Mouse (Mus musculus) heart, embryonic 11.5 days (tissue): ENCODE data around the gene Gm17387. TPM values are rescaled to one million over a fixed set of nuclear protein-coding genes. Genes with fewer than 3 reads are reported as not detected.

Source experiments
- ATAC-seq: fragments of 200-750 bp; cut with Nextera tagmentation; replicated peaks from 2 replicates; pipeline ENCODE4 v1.8.0; 2017; ENCODE audit warnings: moderate library complexity; ENCODE audit not compliant: insufficient number of reproducible peaks, low FRiP score, low TSS enrichment
- H3K27ac ChIP-seq: fragments of 300-500 bp; sonication (generic); 2 replicates; pipeline ENCODE4 v1.5.1; 2014; ENCODE audit warnings: mild to moderate bottlenecking, low read depth, low read length
- H3K27me3 ChIP-seq: fragments of 300-500 bp; sonication (generic); 2 replicates; pipeline ENCODE4 v1.6.1; 2014; ENCODE audit warnings: mild to moderate bottlenecking, low read length, mixed read lengths; ENCODE audit not compliant: control insufficient read depth, insufficient read depth
- H3K36me3 ChIP-seq: fragments of 300-500 bp; sonication (generic); 2 replicates; pipeline ENCODE4 v1.6.1; 2014; ENCODE audit warnings: mild to moderate bottlenecking, low read length, moderate library complexity, mixed read lengths; ENCODE audit not compliant: control insufficient read depth, insufficient read depth
- H3K4me1 ChIP-seq: fragments of 300-500 bp; sonication (generic); 2 replicates; pipeline ENCODE4 v1.6.1; 2014; ENCODE audit warnings: low read length; ENCODE audit not compliant: control insufficient read depth, insufficient read depth
- H3K4me2 ChIP-seq: fragments of 300-500 bp; sonication (generic); 2 replicates; pipeline ENCODE4 v1.6.1; 2014; ENCODE audit warnings: mild to moderate bottlenecking, moderate library complexity
- H3K4me3 ChIP-seq: fragments of 300-500 bp; sonication (generic); 2 replicates; pipeline ENCODE4 v1.5.1; 2014; ENCODE audit warnings: low read depth, low read length
- H3K9ac ChIP-seq: fragments of 300-500 bp; sonication (generic); 2 replicates; pipeline ENCODE4 v1.6.1; 2014; ENCODE audit warnings: mild to moderate bottlenecking, low read depth, low read length, moderate library complexity
- H3K9me3 ChIP-seq: fragments of 300-500 bp; sonication (generic); replicated peaks from 2 replicates; pipeline ENCODE4 v1.6.1; 2016; ENCODE audit warnings: low read length; ENCODE audit not compliant: control insufficient read depth
- WGBS: fragments of 180-500 bp; shearing (Covaris S2); extraction: QIAGEN DNeasy Blood & Tissue Kit; methylation state at CpG from one replicate; pipeline ENCODE4 v1.1.7; 2014; ENCODE audit not compliant: insufficient replicate concordance; 5-methylcytosine and 5-hydroxymethylcytosine counted together
- polyA plus RNA-seq: library from polyadenylated mRNA; unstranded; fragments of >200 nt; fragmentation: Nextera tagmentation; extraction: Ambion mirVana; gene quantifications from 2 replicates; pipeline ENCODE4 v1.2.1, GENCODE M21; 2014

The Gm17387 gene
- polyA plus RNA-seq, 1 experiment from 2014 or later = not detected

DNA sequence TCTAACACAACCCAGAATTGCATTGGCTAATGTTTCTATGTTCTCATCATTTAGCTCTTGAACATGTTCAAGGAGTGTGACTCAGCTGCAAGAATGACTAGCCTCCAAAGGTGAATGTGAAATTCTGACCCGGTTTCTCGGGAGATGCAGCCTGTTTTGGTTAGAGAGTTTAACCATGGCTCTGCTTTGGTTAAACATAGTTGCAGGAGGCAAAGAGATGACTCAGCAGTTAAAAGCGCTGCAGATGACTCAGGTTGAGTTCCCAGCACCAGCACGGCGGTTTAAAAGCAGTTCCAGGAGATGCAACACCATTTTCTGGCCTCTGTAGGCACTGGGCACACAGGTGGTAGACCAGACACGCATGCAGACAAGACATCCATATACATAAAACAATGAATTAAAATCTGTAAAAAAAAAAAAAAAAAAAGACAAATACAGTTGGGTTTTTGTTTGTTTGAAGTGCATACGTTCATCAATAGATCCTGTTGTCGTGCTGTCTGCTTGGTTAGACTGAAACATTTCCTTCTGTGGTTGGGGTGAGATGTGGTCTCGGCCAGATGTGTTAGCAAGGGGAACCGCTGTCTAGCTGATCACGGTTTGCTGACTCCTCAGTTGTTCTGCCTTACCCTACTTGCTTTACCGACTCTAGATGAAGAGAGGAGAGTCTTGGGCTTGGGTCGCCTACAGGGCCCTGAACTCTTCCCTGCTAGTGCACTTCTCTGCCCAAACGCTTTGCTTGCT lies 29.8 kb downstream of the Gm17387 start:
- Histone ChIP-seq H3K36me3 (no peaks in the 10 kb centered on the region), H3K27me3 (peaks cover 53% of the 10 kb centered on the region), H3K4me1 (0 out of 2 replicates have a peak, but pooled peaks cover 4% of the 10 kb centered on the region), H3K9ac (no peak overlapping the region), H3K4me3 (no peak overlapping the region), H3K9me3 (no peaks in the 10 kb centered on the region), H3K27ac (no peak overlapping the region), H3K4me2 (no peak overlapping the region)
- no peak for ATAC-seq
- WGBS = 80% methylated on average over 14 of the region's 14 CpGs

DNA sequence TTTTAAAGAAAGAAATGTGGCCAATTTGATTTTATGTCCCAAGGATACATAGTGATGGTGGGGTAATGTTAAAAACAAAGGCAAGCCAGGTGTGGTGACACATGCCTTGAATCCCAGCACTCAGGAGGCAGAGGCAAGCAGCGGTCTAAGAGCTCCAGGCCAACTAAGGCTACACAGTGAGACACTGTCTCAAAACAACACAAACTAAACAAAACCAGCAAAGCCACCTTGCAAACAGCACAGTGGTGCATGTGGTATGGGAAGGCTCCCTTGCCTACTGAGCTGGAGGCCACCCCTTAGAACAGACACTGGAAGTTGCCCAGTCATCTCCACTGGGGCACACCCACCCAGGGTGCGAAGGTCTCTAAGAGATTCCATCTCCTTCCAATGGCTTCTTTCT lies 31.0 kb downstream of the Gm17387 start:
- H3K36me3 ChIP-seq = no peaks in the 10 kb centered on the region
- peak overlapping the region; percentile 92 for H3K4me2 ChIP-seq
- H3K9ac ChIP-seq = no peak overlapping the region
- H3K27ac ChIP-seq = no peak overlapping the region
- H3K27me3 ChIP-seq = peaks cover 55% of the 10 kb centered on the region
- H3K4me3 ChIP-seq = peak overlapping the region; percentile 63
- no peaks in the 10 kb centered on the region for H3K9me3 ChIP-seq
- H3K4me1 ChIP-seq = 0 out of 2 replicates have a peak, but pooled peaks cover 4% of the 10 kb centered on the region
- 81% methylated on average over 2 of the region's 2 CpGs for WGBS
- no peak for ATAC-seq

DNA sequence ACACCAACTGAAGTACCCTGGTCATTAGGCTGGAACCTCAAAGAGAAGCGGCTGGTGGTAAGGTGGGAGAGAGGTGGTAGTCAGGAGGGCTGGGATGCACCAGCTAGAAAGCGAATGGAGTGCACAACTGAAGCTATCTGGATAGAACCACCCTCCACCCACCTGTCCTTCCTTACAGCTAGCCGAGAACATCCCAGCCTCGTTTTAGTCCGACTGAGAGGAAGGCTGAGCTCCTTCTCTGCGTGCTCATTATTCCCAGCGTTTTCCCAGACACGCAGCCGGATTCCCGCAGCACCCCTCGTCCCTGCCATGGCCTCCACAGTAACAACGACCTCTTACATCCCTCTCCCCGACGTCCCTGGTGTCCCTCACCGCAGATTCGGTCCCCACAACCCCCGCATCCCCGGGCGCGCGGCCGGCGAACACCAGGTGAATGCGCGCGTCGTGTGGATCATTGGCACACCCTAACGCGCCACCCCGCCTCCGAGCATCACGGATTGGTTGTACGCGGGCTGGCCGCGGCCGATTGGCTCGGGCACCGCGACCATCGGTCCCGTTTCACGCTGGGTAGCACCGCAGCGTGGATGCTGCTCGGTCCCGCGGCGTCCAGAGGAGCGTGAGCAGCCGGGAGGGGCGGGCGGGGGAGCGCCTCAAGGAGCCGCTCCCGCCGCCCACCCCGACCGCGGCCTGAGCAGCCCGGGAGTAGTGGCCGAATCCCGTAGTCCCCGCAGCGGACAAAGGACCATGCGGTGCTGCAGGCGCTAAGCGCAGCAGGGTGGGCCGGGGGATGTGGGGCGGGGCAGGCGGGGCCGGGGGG lies 31.7 kb downstream of the Gm17387 start, which contains the start of gene B4galnt4:
Gene B4galnt4 (plus strand): TSS at position 679 of the 817 bp plus-strand sequence.
- WGBS = under 1% methylated on average over 68 of the region's 72 CpGs
- Histone ChIP-seq H3K4me3 (peak within 1 kb of the TSS; percentile 63), H3K4me1 (0 out of 2 replicates have a peak, but pooled peaks cover 4% of the 10 kb centered on the region), H3K9ac (peak within 1 kb of the TSS; percentile 66), H3K4me2 (peak within 1 kb of the TSS; percentile 92), H3K36me3 (no peaks in the 10 kb centered on the region), H3K27me3 (peaks cover 57% of the 10 kb centered on the region), H3K9me3 (no peaks in the 10 kb centered on the region), H3K27ac (no peak within 1 kb of the TSS)
- peak; percentile 77 for ATAC-seq

- Histone ChIP-seq H3K27me3 (peaks cover 62% of the 10 kb centered on the region), H3K9ac (peak overlapping the region; percentile 66), H3K9me3 (no peaks in the 10 kb centered on the region), H3K36me3 (no peaks in the 10 kb centered on the region), H3K27ac (no peak overlapping the region), H3K4me3 (peak overlapping the region; percentile 63), H3K4me1 (0 out of 2 replicates have a peak, but pooled peaks cover 4% of the 10 kb centered on the region), H3K4me2 (peak overlapping the region; percentile 92)
- ATAC-seq = peak; percentile 3; the same call in 1 of the 2 replicates
- WGBS = under 1% methylated on average over 23 of the region's 37 CpGs
Observed at GRCm38 (mm10) chr7:141061269-141061692, 32.4 kb downstream of the Gm17387 start.

- no peak overlapping the region for H3K4me3 ChIP-seq
- no peak overlapping the region for H3K27ac ChIP-seq
- H3K27me3 ChIP-seq = peaks cover 72% of the 10 kb centered on the region
- no peak overlapping the region for H3K4me2 ChIP-seq
- H3K9me3 ChIP-seq = no peaks in the 10 kb centered on the region
- H3K4me1 ChIP-seq = 0 out of 2 replicates have a peak, but pooled peaks cover 4% of the 10 kb centered on the region
- H3K9ac ChIP-seq = no peak overlapping the region
- H3K36me3 ChIP-seq = no peaks in the 10 kb centered on the region
- ATAC-seq = no peak
- WGBS = 72% methylated on average over 7 of the region's 7 CpGs
Observed at GRCm38 (mm10) chr7:141062525-141062924, 33.6 kb downstream of the Gm17387 start.

DNA sequence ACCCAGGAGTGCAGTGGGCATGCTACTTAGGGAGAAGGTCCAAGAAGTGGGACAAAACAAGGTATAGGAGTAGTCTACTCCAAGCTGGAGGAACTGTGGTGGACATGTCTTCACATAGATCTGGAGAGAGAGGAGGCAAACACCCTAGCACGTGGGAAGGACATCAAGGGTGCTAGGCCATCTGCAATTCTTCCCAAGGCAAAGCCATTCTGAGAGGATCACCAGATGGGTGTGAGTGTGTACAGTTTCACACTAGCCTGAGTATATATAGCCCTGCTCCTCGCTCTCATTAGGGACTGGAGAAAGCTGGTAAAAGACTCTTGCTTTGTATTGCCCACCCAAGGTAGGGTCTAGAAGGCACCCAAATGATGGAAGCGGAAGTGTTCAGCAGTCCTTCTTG lies 34.4 kb downstream of the Gm17387 start:
- no peak overlapping the region for H3K9ac ChIP-seq
- no peak for ATAC-seq
- H3K4me1 ChIP-seq = 0 out of 2 replicates have a peak, but pooled peaks cover 4% of the 10 kb centered on the region
- H3K27ac ChIP-seq = no peak overlapping the region
- no peaks in the 10 kb centered on the region for H3K9me3 ChIP-seq
- H3K27me3 ChIP-seq = peaks cover 75% of the 10 kb centered on the region
- no peaks in the 10 kb centered on the region for H3K36me3 ChIP-seq
- no peak overlapping the region for H3K4me2 ChIP-seq
- no peak overlapping the region for H3K4me3 ChIP-seq
- WGBS = 66% methylated on average over 3 of the region's 3 CpGs

GRCm38 (mm10) chr7:141064175-141064574 lies 35.2 kb downstream of the Gm17387 start:
- Histone ChIP-seq H3K27ac (no peak overlapping the region), H3K4me1 (0 out of 2 replicates have a peak, but pooled peaks cover 4% of the 10 kb centered on the region), H3K9ac (no peak overlapping the region), H3K9me3 (no peaks in the 10 kb centered on the region), H3K36me3 (no peaks in the 10 kb centered on the region), H3K4me3 (no peak overlapping the region), H3K27me3 (peaks cover 75% of the 10 kb centered on the region), H3K4me2 (no peak overlapping the region)
- no peak for ATAC-seq
- WGBS = 70% methylated on average over 7 of the region's 7 CpGs

- Histone ChIP-seq H3K9me3 (no peaks in the 10 kb centered on the region), H3K4me3 (no peak overlapping the region), H3K36me3 (no peaks in the 10 kb centered on the region), H3K4me2 (no peak overlapping the region), H3K4me1 (0 out of 2 replicates have a peak, but pooled peaks cover 4% of the 10 kb centered on the region), H3K27ac (no peak overlapping the region), H3K27me3 (peaks cover 73% of the 10 kb centered on the region), H3K9ac (no peak overlapping the region)
- ATAC-seq = no peak
- WGBS = 81% methylated on average over 7 of the region's 7 CpGs
Observed at GRCm38 (mm10) chr7:141064576-141064975, 35.6 kb downstream of the Gm17387 start.
